Mouse (Mus musculus) forebrain, embryonic 16.5 days (tissue): ENCODE data around the gene Smad3. TPM values are rescaled to one million over a fixed set of nuclear protein-coding genes. Genes with fewer than 3 reads are reported as not detected.

Experiments
- ATAC-seq: fragments of 200-750 bp; cut with Nextera tagmentation; 2 replicates; pipeline ENCODE4 v1.8.0; 2017; ENCODE audit warnings: mild to moderate bottlenecking, moderate library complexity
- H3K27ac ChIP-seq: fragments of 300-500 bp; sonication (generic); 2 replicates; pipeline ENCODE4 v1.5.1; 2014; ENCODE audit warnings: low read length, control low read depth
- H3K27me3 ChIP-seq: fragments of 300-500 bp; sonication (generic); replicated peaks from 2 replicates; pipeline ENCODE4 v1.6.1; 2014; ENCODE audit warnings: low read length; ENCODE audit not compliant: control insufficient read depth, insufficient read depth
- H3K36me3 ChIP-seq: fragments of 300-500 bp; sonication (generic); 2 replicates; pipeline ENCODE4 v1.6.1; 2014; ENCODE audit not compliant: control insufficient read depth, insufficient read depth
- H3K4me1 ChIP-seq: fragments of 300-500 bp; sonication (generic); replicated peaks from 2 replicates; pipeline ENCODE4 v1.6.1; 2014; ENCODE audit warnings: low read length; ENCODE audit not compliant: control insufficient read depth, insufficient read depth
- H3K4me2 ChIP-seq: fragments of 300-500 bp; sonication (generic); 2 replicates; pipeline ENCODE4 v1.6.1; 2014; ENCODE audit warnings: mild to moderate bottlenecking, low read length, control low read depth
- H3K4me3 ChIP-seq: fragments of 300-500 bp; sonication (generic); replicated peaks from 2 replicates; pipeline ENCODE4 v1.5.1; 2014; ENCODE audit warnings: mild to moderate bottlenecking, low read length, control low read depth
- H3K9ac ChIP-seq: fragments of 300-500 bp; sonication (generic); replicated peaks from 2 replicates; pipeline ENCODE4 v1.6.1; 2014; ENCODE audit warnings: low read depth, low read length, control low read depth
- H3K9me3 ChIP-seq: fragments of 300-500 bp; sonication (generic); 2 replicates; pipeline ENCODE4 v1.6.1; 2016; ENCODE audit warnings: low read length; ENCODE audit not compliant: control insufficient read depth
- WGBS: fragments of 180-500 bp; shearing (Covaris S2); extraction: QIAGEN DNeasy Blood & Tissue Kit; methylation state at CpG from one replicate; pipeline ENCODE4 v1.1.7; 2014; 5-methylcytosine and 5-hydroxymethylcytosine counted together
- polyA plus RNA-seq: library from polyadenylated mRNA; unstranded; fragments of >200 nt; fragmentation: Nextera tagmentation; extraction: Ambion mirVana; gene quantifications from 2 replicates; pipeline ENCODE4 v1.2.1, GENCODE M21; 2015

Gene Smad3
- polyA plus RNA-seq, 1 experiment from 2014 or later: 7.4 TPM

DNA sequence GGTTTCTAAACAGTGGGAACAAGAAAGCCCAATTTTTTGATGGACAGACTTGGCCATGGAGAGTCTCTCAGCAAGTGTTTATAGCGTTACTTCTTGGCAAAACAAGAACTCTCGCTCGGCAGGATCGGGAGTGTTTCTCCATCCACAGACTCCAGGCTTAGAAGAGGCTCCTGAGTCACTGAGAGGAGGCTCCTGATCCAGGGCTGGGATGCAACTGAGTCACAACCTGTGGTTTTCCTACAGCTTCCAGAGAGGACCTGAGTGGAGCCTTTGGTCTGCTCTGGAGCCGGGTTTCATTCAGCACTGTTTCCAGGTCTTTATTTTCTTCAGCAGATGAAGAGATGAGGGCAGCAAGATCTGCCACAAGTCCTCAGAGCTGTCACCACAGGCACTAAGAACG, 149.8 kb downstream of the Smad3 start:
- WGBS: 62% methylated on average over 6 of the region's 6 CpGs

DNA sequence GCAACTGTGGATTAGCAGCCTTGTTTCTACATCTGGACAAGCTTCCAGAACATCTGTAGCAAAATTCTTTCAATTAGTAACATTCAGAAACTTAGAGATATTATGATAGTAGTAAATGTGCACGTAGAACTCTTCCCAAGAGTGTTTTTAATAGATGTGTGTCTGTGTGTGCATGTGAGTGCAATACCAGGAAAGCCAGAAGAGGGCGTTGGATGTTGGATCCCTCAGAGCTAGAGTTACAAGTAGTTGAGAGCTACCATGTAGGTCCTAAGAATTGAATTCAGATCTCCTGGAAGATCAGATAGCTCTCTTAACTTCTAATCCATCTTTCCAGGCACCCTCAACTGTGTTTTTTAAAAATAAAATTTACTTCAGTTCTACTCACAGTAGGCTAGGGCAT, 151.2 kb downstream of the Smad3 start:
- Histone ChIP-seq H3K9ac (no peak overlapping the region), H3K27me3 (no peaks in the 10 kb centered on the region), H3K4me3 (no peak overlapping the region), H3K4me1 (peaks cover 20% of the 10 kb centered on the region), H3K9me3 (no peaks in the 10 kb centered on the region), H3K36me3 (no peaks in the 10 kb centered on the region), H3K4me2 (no peak overlapping the region), H3K27ac (no peak overlapping the region)
- 72% methylated on average over 2 of the region's 2 CpGs for WGBS
- no peak for ATAC-seq

More for the DNA sequence above, 149.8 kb downstream of the Smad3 start:
- H3K4me1 ChIP-seq: peaks cover 23% of the 10 kb centered on the region
- H3K27ac ChIP-seq: no peak overlapping the region
- no peak overlapping the region for H3K4me3 ChIP-seq
- H3K4me2 ChIP-seq: no peak overlapping the region
- ATAC-seq: no peak
- H3K9me3 ChIP-seq: no peaks in the 10 kb centered on the region
- no peaks in the 10 kb centered on the region for H3K36me3 ChIP-seq
- H3K9ac ChIP-seq: no peak overlapping the region
- no peaks in the 10 kb centered on the region for H3K27me3 ChIP-seq

DNA sequence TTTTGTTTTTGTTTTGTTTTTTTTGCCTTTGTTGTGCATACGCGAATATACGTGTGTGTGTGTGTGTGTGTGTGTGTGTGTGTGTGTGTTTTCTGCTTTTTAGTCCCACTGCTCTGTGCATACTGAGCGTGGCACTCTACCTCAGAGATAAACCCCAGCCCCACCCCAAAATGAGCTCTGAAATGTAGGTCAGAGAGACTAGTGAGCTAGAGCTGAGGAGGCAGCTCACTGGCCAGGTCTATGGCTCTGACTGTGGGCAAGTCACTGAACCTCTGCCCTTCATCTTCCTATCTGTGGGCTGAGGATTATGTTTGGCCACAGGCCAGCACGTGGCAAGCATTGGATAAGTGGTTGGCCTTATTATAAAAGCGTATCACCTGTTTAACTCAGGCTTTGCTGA, 153.9 kb downstream of the Smad3 start:
- no peak overlapping the region for H3K27ac ChIP-seq
- no peaks in the 10 kb centered on the region for H3K27me3 ChIP-seq
- no peak for ATAC-seq
- no peak overlapping the region for H3K4me2 ChIP-seq
- no peak overlapping the region for H3K4me3 ChIP-seq
- H3K9ac ChIP-seq: no peak overlapping the region
- H3K9me3 ChIP-seq: no peaks in the 10 kb centered on the region
- 61% methylated on average over 6 of the region's 6 CpGs for WGBS
- H3K36me3 ChIP-seq: no peaks in the 10 kb centered on the region
- H3K4me1 ChIP-seq: peaks cover 10% of the 10 kb centered on the region

DNA sequence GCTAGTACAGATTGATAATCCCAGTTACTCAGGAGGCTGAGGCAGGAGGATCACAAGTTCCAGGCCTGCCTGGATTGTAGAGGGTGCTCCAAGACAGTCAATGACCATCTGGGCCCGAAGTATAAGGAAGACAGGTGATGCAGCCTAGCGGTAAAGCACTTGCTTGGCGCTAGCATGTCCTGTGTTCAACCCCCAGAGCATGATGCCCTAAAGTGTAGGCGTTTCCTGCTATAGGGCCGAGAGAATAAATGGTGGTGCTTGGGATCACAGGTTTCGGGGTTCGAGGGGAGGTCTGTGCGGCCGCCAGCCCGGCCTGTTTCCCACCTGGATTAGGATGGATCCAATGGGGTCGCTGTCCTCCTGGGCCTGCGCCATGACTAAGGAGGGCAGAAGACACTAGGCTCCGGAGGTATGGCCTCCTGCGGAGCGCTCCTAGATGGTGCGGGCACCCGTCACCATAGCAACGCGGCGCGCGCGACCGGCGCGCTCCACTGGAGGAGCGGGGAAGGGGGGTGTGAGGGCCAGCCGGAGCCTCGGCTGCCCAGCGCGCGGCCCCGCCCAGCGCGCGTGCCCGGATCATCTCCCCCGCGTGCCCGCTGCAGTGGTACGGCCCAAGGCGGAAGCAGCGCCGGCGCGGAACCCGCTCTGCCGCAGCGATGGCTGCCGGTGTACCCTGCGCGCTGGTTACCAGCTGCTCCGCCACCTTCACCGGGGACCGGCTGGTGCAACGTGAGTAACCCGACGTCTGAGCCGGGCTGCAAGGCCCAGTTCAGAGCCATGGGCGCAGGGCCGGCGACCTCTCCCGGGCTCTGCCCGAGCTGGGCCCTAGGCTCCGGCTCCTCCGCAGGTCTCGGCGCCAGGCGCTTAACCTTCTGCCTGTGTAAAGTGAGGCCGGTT, 155.5 kb downstream of the Smad3 start, which contains the start of the genes Iqch and Aagab:
Gene Iqch, minus strand, starts transcription at position 451 of the 897 bp plus-strand sequence.
Gene Aagab, plus strand, starts transcription at position 618 of the 897 bp plus-strand sequence.
- no peaks in the 10 kb centered on the region for H3K9me3 ChIP-seq
- whole genome bisulfite sequencing: 2% methylated on average over 67 of the region's 70 CpGs
- peak within 1 kb of the TSS; percentile 91 for H3K9ac ChIP-seq
- H3K4me3 ChIP-seq: peak within 1 kb of the TSS; percentile 97
- ATAC-seq: peak; percentile 99
- H3K4me2 ChIP-seq: peak within 1 kb of the TSS; percentile 80
- H3K27me3 ChIP-seq: no peaks in the 10 kb centered on the region
- H3K27ac ChIP-seq: peak within 1 kb of the TSS; percentile 74
- H3K4me1 ChIP-seq: peaks cover 10% of the 10 kb centered on the region
- no peaks in the 10 kb centered on the region for H3K36me3 ChIP-seq

Other genes with a start within 250 kb of the Smad3 start
- 0.10 and 0.24 TPM in 2 replicates for gene Iqch, start 155.5 kb downstream of the Smad3 start, polyA plus RNA-seq
- 58.5 and 65.1 TPM in 2 replicates for gene Aagab, start 155.3 kb downstream of the Smad3 start, polyA plus RNA-seq